Mouse (Mus musculus) kidney, postnatal 0 days (tissue): ENCODE measurements at regions not wholly inside any gene's neighbourhood (a gene's known extent, or its start where the extent isn't known, plus 50 kb on each side); places are given as distances from the start of the nearest gene placed in this dataset.

Experiments
- ATAC-seq: fragments of 200-750 bp; cut with Nextera tagmentation; replicated peaks from 2 replicates; pipeline ENCODE4 v1.8.0; 2017; ENCODE audit warnings: low read depth, moderate number of reproducible peaks, moderate TSS enrichment, moderate library complexity; ENCODE audit not compliant: low FRiP score
- DNase-seq: peaks from one replicate; pipeline ENCODE4 v3.0.0-alpha.2; 2016; ENCODE audit warnings: low spot score
- H3K27ac ChIP-seq: fragments of 300-500 bp; sonication (generic); 2 replicates; pipeline ENCODE4 v1.5.1; 2014; ENCODE audit warnings: mild to moderate bottlenecking
- H3K27me3 ChIP-seq: fragments of 300-500 bp; sonication (generic); 2 replicates; pipeline ENCODE4 v1.6.1; 2014; ENCODE audit warnings: low read length, mixed read lengths; ENCODE audit not compliant: insufficient read depth
- H3K36me3 ChIP-seq: fragments of 300-500 bp; sonication (generic); 2 replicates; pipeline ENCODE4 v1.6.1; 2014; ENCODE audit warnings: low read length, mixed read lengths; ENCODE audit not compliant: insufficient read depth
- H3K4me1 ChIP-seq: fragments of 300-500 bp; sonication (generic); replicated peaks from 2 replicates; pipeline ENCODE4 v1.6.1; 2014; ENCODE audit warnings: antibody characterized with exemption, low read length, mixed read lengths; ENCODE audit not compliant: insufficient read depth
- H3K4me2 ChIP-seq: fragments of 300-500 bp; sonication (generic); 2 replicates; pipeline ENCODE4 v1.6.1; 2014; ENCODE audit warnings: mild to moderate bottlenecking, low read length, moderate library complexity, mixed read lengths
- H3K4me3 ChIP-seq: fragments of 300-500 bp; sonication (generic); replicated peaks from 2 replicates; pipeline ENCODE4 v1.5.1; 2014; ENCODE audit warnings: low read depth, low read length
- H3K9ac ChIP-seq: fragments of 300-500 bp; sonication (generic); 2 replicates; pipeline ENCODE4 v1.6.1; 2014; ENCODE audit warnings: low read depth, low read length
- H3K9me3 ChIP-seq: fragments of 300-500 bp; sonication (generic); replicated peaks from 2 replicates; pipeline ENCODE4 v1.6.1; 2016; ENCODE audit warnings: low read length, inconsistent platforms, mixed read lengths
- CTCF ChIP-seq: IDR thresholded peaks from 2 replicates; pipeline ENCODE4 v1.5.1; 2016; ENCODE audit warnings: antibody characterized with exemption, low read depth, mild to moderate bottlenecking, moderate library complexity
- WGBS: fragments of 180-500 bp; shearing (Covaris S2); extraction: QIAGEN DNeasy Blood & Tissue Kit; methylation state at CpG from one replicate; pipeline ENCODE4 v1.1.7; 2014; 5-methylcytosine and 5-hydroxymethylcytosine counted together

- DNase-seq, result no peak
- Histone ChIP-seq H3K27ac (no peak overlapping the region), H3K4me2 (no peak overlapping the region), H3K4me3 (no peak overlapping the region), H3K9ac (no peak overlapping the region), H3K27me3 (no peaks in the 10 kb centered on the region), H3K36me3 (no peaks in the 10 kb centered on the region), H3K4me1 (no peaks in the 10 kb centered on the region), H3K9me3 (no peaks in the 10 kb centered on the region)
- TF ChIP-seq CTCF, result no peak
- WGBS, result 68% methylated on average over 1 of the region's 1 CpGs
- no peak for ATAC-seq
Measured at GRCm38 (mm10) chr13:35388380-35388779, 271.3 kb upstream of the Cdyl start.

DNA sequence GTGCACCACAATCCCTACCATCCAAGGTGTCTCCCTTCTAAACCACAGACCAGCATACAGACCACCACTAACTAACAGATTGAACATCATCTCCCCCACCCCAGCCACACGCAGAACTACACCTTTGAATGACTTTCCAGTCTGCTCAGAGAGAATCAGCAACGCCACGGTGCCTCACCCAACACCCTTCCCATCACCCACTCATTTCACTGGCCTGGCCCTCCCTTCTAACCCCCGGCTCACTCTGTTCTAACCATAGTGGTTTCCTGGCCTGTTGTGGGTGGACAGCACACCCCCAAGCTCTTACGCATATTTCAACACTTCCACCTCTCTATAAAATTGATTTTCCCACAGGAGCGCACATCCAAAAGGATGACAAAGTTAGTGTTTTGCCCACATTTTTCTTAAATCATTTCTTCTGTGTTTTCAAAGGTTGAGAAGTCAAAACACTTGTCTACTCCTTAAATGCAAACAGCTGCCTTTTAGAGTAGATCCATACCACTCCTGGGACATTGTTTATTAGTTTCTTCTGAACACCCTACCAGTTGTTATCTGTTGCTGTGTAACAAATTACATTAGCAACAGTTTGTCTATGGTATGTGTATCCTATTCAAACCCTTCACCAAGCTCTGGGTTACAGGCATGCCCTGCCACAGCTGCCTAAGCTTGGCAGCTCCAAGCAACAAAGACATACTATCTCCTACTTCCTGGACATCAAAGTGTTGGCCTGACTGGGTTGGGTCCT, 269.7 kb upstream of the Cdyl start:
- WGBS, result 80% methylated on average over 6 of the region's 6 CpGs
- TF ChIP-seq CTCF, result no peak
- H3K4me2 ChIP-seq, result no peak overlapping the region
- no peaks in the 10 kb centered on the region for H3K27me3 ChIP-seq
- no peaks in the 10 kb centered on the region for H3K4me1 ChIP-seq
- DNase-seq (no peak), ATAC-seq (no peak)
- H3K27ac ChIP-seq, result no peak overlapping the region
- H3K36me3 ChIP-seq, result no peaks in the 10 kb centered on the region
- H3K9ac ChIP-seq, result no peak overlapping the region
- H3K4me3 ChIP-seq, result no peak overlapping the region
- H3K9me3 ChIP-seq, result no peaks in the 10 kb centered on the region

DNA sequence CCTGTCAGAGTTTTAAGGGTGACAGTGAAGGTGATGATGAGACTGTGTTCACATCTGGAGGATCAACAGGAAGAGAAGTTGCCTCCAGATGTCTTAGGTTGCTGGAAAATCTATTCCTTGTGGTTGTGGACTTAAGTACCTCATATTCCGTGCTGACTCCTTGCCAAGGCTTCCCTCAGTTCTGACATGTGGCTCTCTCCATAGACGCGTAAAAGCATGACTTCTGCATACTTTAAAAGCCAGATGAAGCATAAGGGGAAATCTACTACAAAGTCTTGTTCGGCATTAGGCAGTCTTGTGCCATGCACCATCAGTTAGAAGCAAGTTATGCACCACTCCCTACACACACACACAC, 269.1 kb upstream of the Cdyl start:
- DNase-seq (peak; percentile 15), ATAC-seq (no peak)
- WGBS, result 75% methylated on average over 4 of the region's 4 CpGs
- no peak overlapping the region for H3K4me3 ChIP-seq
- no peaks in the 10 kb centered on the region for H3K4me1 ChIP-seq
- TF ChIP-seq CTCF, result no peak
- no peak overlapping the region for H3K9ac ChIP-seq
- no peaks in the 10 kb centered on the region for H3K9me3 ChIP-seq
- no peak overlapping the region for H3K27ac ChIP-seq
- H3K27me3 ChIP-seq, result no peaks in the 10 kb centered on the region
- H3K4me2 ChIP-seq, result no peak overlapping the region
- no peaks in the 10 kb centered on the region for H3K36me3 ChIP-seq

DNA sequence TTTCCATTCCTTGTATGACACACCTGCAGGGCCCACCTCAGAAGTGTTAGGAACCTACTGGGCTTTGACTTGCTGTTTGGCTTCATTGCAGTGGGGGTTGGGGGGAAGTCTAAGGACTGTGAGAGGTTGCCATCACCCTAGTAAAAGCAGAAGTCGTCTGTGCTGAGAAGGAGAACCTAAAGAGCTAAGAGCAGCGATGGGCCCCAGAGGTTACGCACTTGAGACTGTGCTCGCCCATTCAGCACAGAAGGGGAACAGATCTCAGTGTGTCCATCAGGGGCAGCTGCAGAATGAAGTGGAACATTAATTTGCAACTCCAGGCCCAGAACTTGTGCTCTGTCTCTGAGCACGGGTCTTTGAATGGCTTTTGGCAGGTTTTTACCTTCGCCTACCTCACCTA, 267.5 kb upstream of the Cdyl start:
- Histone ChIP-seq H3K27me3 (no peaks in the 10 kb centered on the region), H3K4me3 (no peak overlapping the region), H3K36me3 (no peaks in the 10 kb centered on the region), H3K9ac (no peak overlapping the region), H3K27ac (no peak overlapping the region), H3K4me1 (no peaks in the 10 kb centered on the region), H3K4me2 (no peak overlapping the region), H3K9me3 (no peaks in the 10 kb centered on the region)
- WGBS, result 79% methylated on average over 6 of the region's 6 CpGs
- ATAC-seq (no peak), DNase-seq (no peak)
- no peak for TF ChIP-seq CTCF

DNA sequence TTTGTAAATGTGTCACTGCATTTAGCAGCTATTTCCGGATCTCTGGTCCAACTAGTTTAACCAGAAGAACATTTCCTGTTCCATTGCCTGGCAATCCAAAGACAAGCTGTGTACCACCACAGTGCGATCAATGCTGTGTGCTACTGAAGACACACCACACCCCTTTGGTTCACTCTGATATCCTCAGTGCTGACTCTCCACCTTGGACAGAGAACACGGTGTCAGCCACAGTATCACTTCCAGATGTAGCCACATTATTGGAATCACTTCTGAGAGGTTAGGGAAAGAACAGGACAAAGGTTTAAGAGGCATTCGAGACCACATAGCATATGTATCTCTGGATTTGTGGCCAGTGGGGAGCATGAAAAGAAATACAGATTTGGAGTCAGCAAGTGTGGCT, 264.4 kb upstream of the Cdyl start:
- H3K27ac ChIP-seq, result no peak overlapping the region
- no peak for DNase-seq
- H3K4me2 ChIP-seq, result no peak overlapping the region
- no peaks in the 10 kb centered on the region for H3K9me3 ChIP-seq
- H3K4me3 ChIP-seq, result no peak overlapping the region
- no peaks in the 10 kb centered on the region for H3K4me1 ChIP-seq
- 52% methylated on average over 4 of the region's 4 CpGs for WGBS
- H3K9ac ChIP-seq, result no peak overlapping the region
- ATAC-seq, result no peak
- H3K36me3 ChIP-seq, result no peaks in the 10 kb centered on the region
- no peak for TF ChIP-seq CTCF
- H3K27me3 ChIP-seq, result no peaks in the 10 kb centered on the region

DNA sequence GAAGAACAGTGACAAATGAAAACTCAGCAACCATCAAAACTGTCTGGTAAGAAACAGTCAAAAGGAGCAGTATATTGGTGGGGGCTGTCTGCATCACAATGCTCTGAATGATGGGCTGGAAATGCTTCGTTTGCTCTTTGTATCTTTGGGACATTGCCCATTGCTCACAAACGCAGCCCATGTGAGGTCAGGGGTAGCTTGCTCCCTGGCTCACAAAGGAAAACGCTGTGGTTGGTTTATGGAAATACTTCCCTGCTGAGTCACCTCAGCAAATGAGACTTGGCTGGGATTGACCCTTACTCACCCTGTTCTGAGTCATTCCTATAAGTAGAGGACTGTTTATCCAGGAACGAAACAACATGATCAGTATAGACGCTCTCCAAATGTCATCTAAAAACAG, 264.0 kb upstream of the Cdyl start:
- no peak for TF ChIP-seq CTCF
- no peaks in the 10 kb centered on the region for H3K9me3 ChIP-seq
- no peak overlapping the region for H3K27ac ChIP-seq
- WGBS, result 31% methylated on average over 5 of the region's 5 CpGs
- H3K4me2 ChIP-seq, result no peak overlapping the region
- H3K36me3 ChIP-seq, result no peaks in the 10 kb centered on the region
- no peak overlapping the region for H3K4me3 ChIP-seq
- H3K27me3 ChIP-seq, result no peaks in the 10 kb centered on the region
- ATAC-seq, result no peak; the same call in 1 of the 2 replicates
- H3K9ac ChIP-seq, result no peak overlapping the region
- H3K4me1 ChIP-seq, result no peaks in the 10 kb centered on the region
- peak; percentile 44 for DNase-seq

- Histone ChIP-seq H3K4me2 (no peak overlapping the region), H3K27me3 (no peaks in the 10 kb centered on the region), H3K4me3 (no peak overlapping the region), H3K9me3 (no peaks in the 10 kb centered on the region), H3K27ac (no peak overlapping the region), H3K4me1 (no peaks in the 10 kb centered on the region), H3K36me3 (no peaks in the 10 kb centered on the region), H3K9ac (no peak overlapping the region)
- TF ChIP-seq CTCF, result no peak
- no peak for DNase-seq
- WGBS, result 90% methylated on average over 2 of the region's 2 CpGs
- ATAC-seq, result no peak
Measured at GRCm38 (mm10) chr13:35397166-35397565, 262.5 kb upstream of the Cdyl start.
